Mouse (Mus musculus) cerebellum, adult 18-20 months (tissue): Measurements from ENCODE around the gene Ly86.
A peak's percentile ranks its signal among the peaks of the same experiment; 100 is the strongest.

Source experiments
- DNase-seq, 2 experiments: peaks; one replicate each; pipeline ENCODE4 v3.0.0; 2021

The Ly86 gene

DNA sequence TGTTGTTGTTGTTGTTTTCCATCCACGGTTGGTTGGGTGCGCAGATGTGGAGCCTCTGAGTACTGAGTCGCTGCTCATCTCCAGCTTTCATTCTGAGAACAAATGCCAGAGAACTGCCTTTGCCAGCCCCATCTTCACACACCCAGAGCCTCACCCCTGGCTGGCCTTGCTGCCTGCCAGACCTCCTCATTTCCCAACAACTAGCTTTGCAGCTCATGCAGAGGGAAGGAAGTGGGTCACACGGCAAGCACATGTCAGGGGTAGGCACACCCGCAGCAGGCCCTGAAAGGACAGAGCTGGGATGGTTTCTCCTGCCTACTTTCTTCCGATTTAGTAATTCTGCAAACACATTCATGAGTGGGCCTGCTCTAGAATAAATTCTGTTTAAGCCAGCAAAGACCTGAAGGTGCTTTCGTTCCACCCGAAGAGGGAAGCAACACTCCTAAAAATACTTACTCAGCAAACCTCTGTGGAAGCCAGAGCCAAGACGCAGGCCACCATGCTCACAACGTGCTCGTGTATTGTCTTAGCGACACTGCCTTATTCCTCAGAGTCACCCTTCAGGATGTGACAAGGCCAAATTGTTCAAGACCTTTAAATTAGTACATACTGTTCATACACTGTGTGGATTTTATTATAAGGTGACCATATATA, 117.2 kb downstream of the Ly86 start:
- no peak for DNase-seq

DNA sequence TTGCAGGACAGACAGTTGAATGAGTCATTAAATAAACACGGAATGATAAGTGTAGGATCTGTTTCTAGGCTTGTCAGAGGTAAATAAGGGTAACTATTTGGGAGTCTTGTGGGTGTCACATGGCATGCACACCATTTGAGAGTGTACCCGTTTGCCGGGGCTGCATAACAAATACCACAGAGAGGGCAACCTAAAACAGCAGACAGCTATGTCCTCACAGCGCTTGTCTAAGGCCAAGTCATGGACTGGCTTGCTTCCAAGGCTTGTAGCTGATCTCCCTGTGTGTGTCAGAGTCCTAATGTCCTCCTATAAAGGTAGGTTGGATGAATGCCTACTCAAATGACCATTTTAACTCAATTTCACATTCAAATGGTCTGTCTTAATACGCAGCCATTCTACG, 120.7 kb downstream of the Ly86 start:
- no peak for DNase-seq

DNA sequence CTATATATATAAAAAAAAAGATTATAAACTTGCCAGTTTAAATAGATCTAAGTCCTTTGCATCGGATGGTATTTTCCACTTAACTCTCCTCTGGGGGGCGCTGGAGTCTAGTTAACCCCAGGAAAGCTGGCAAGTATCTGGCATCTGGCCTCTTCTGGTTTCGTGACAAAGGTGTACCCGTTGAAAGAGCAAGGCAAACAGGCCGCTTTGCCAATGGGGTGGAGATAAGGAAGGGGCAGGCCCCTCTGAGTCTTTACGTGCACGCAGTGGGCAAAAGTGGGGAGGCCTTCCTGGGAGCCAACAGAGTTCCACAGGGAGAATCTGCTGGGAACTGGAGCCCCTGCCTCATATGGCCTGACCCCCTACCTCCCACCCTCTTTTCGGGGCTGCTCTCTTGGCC, 122.8 kb downstream of the Ly86 start:
- DNase-seq: peak; percentile 34 to 38
